Mouse (Mus musculus): ENCODE measurements around the gene Klrc2. TPM values are rescaled to one million over a fixed set of nuclear protein-coding genes. Genes with fewer than 3 reads are reported as not detected.

Klrc2 gene
- 0.06 TPM for polyA plus RNA-seq (2017; shearing (Covaris generic))

GRCm38 (mm10) chr6:129660589-129660988 is at the start of gene Klrc2:
TSS of gene Klrc2 (minus strand) at chr6:129660689.

GRCm38 (mm10) chr6:129678873-129679272 is 18.4 kb upstream of the Klrc2 start, which contains the start of gene Klrc1:
TSS of gene Klrc1 (minus strand) at chr6:129678973.

DNA sequence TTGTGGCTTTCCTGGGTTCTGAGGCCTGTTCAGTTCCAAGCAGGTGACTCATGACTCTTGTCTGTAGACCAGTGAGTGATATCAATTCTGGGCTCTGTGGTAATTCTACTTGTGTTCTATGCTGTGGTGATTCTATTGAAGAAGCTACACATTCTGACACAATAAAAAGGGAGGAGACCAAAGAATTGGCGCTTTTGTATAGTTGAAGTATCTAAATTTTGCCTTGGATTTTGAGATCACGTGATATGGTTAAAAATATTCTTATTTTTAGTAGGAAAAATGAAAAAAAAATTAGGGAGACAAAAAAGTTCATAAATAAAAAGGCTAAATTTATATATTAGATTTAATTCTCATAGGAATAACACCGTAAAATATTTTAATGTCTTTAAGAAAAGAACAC is 17.3 kb downstream of the Klrc2 start, which contains the start of gene Klrc3:
Gene Klrc3, minus strand, starts transcription at position 101 of the 400 bp plus-strand sequence.

DNA sequence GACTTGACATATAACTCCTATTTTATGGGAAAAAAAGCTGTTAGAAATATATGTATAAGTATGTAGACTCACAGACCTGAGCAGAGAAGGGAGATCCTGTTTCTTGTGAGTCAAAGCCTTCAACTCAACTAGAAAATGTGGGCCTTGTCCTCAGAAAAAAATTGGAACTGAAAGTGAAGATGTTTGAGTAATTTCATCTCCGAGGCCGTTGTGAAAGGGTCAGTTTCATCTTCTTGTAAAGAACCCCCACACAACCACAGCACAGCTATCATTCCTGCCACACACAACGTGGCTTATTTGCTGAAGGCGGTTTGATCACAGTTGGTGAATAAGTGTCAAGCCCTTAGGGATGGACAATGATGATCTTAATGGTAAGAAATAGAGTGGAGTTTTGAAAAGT is 36.8 kb downstream of the Klrc2 start, which contains the start of gene Klrk1:
Gene Klrk1, minus strand, starts transcription at position 130 of the 400 bp plus-strand sequence.

Other genes with a start within 250 kb of the Klrc2 start
- gene Clec1a, start 208.7 kb downstream of the Klrc2 start, polyA plus RNA-seq (2017; shearing (Covaris generic)) = not detected
- 0.67 TPM for gene Olr1, start 153.5 kb downstream of the Klrc2 start, polyA plus RNA-seq (2017; shearing (Covaris generic))
- gene Tmem52b, start 148.1 kb downstream of the Klrc2 start, polyA plus RNA-seq (2017; shearing (Covaris generic)) = not detected
- gene Gabarapl1, start 127.5 kb downstream of the Klrc2 start, polyA plus RNA-seq (2017; shearing (Covaris generic)) = 16.2 TPM
- not detected for gene Klre1, start 82.8 kb downstream of the Klrc2 start, polyA plus RNA-seq (2017; shearing (Covaris generic))
- gene Klrd1, start 68.9 kb downstream of the Klrc2 start, polyA plus RNA-seq (2017; shearing (Covaris generic)) = 1.9 TPM
- gene Klrk1, start 36.8 kb downstream of the Klrc2 start, polyA plus RNA-seq (2017; shearing (Covaris generic)) = 0.49 TPM
- not detected for gene Klrc3, start 17.4 kb downstream of the Klrc2 start, polyA plus RNA-seq (2017; shearing (Covaris generic))
- not detected for gene Klrc1, start 18.3 kb upstream of the Klrc2 start, polyA plus RNA-seq (2017; shearing (Covaris generic))
- not detected for gene Klri1, start 56.4 kb upstream of the Klrc2 start, polyA plus RNA-seq (2017; shearing (Covaris generic))
- 0.05 TPM for gene Klri2, start 79.8 kb upstream of the Klrc2 start, polyA plus RNA-seq (2017; shearing (Covaris generic))
- not detected for gene Gm156, start 123.6 kb upstream of the Klrc2 start, polyA plus RNA-seq (2017; shearing (Covaris generic))
- gene Gm17631, start 202.0 kb upstream of the Klrc2 start, polyA plus RNA-seq (2017; shearing (Covaris generic)) = not detected
- not detected for gene Klra17, start 216.0 kb upstream of the Klrc2 start, polyA plus RNA-seq (2017; shearing (Covaris generic))

Measured in CD4-positive, CD25-positive, alpha-beta regulatory T cell (primary cell).